Mouse (Mus musculus): ENCODE data around the gene Syce1l.

DNA sequence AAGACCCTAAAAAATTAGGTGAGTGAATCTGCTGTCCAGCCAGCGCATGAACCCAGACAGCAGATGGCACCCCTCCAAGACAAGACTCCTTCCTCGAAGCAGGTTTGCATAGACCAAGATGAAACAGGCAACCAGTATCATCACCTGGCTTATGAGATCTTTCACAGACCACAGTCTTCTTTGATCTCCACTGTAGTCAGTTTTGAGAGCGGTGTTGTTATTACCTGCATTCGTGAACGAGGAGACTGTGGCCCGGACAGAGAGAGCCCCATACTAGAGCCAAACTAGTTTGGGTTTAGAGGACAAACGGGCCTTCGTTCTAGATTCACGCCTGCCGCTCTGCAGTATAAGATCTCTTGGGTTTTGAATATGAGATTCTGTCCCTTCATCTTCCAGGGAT lies 26.9 kb downstream of the Syce1l start:
- TF ChIP-seq CTCF (conservative IDR thresholded peaks at IDR 0.05; ENCODE audit: low read length) (no peak), NANOG (IDR thresholded peaks at IDR 0.05; ENCODE audit: borderline replicate concordance, low read length) (no peak)

Data from E14TG2a.4 (cell line).